Mouse (Mus musculus) kidney, embryonic 15.5 days (tissue): ENCODE data around the gene Pnrc2. TPM values are rescaled to one million over a fixed set of nuclear protein-coding genes. Genes with fewer than 3 reads are reported as not detected.

Experiments used
- ATAC-seq: fragments of 200-750 bp; cut with Nextera tagmentation; replicated peaks from 2 replicates; pipeline ENCODE4 v1.8.0; 2017; ENCODE audit warnings: moderate TSS enrichment; ENCODE audit not compliant: low FRiP score
- H3K27ac ChIP-seq: fragments of 300-500 bp; sonication (generic); 2 replicates; pipeline ENCODE4 v1.5.1; 2015; ENCODE audit warnings: mild to moderate bottlenecking, inconsistent platforms
- H3K27me3 ChIP-seq: fragments of 300-500 bp; sonication (generic); 2 replicates; pipeline ENCODE4 v1.6.1; 2015; ENCODE audit warnings: inconsistent platforms
- H3K36me3 ChIP-seq: fragments of 300-500 bp; sonication (generic); 2 replicates; pipeline ENCODE4 v1.6.1; 2015; ENCODE audit warnings: inconsistent platforms
- H3K4me1 ChIP-seq: fragments of 300-500 bp; sonication (generic); 2 replicates; pipeline ENCODE4 v1.6.1; 2015; ENCODE audit warnings: inconsistent platforms
- H3K4me2 ChIP-seq: fragments of 300-500 bp; sonication (generic); 2 replicates; pipeline ENCODE4 v1.6.1; 2015; ENCODE audit warnings: moderate library complexity, mild to moderate bottlenecking, inconsistent platforms
- H3K4me3 ChIP-seq: fragments of 300-500 bp; sonication (generic); replicated peaks from 2 replicates; pipeline ENCODE4 v1.5.1; 2015; ENCODE audit warnings: mild to moderate bottlenecking, inconsistent platforms
- H3K9ac ChIP-seq: fragments of 300-500 bp; sonication (generic); 2 replicates; pipeline ENCODE4 v1.6.1; 2015; ENCODE audit warnings: mild to moderate bottlenecking, inconsistent platforms
- H3K9me3 ChIP-seq: fragments of 300-500 bp; sonication (generic); replicated peaks from 2 replicates; pipeline ENCODE4 v1.6.1; 2016; ENCODE audit warnings: inconsistent platforms
- WGBS: fragments of 180-500 bp; shearing (Covaris S2); methylation state at CpG from one replicate; pipeline ENCODE4 v1.1.7; 2015; ENCODE audit warnings: mixed read lengths; 5-methylcytosine and 5-hydroxymethylcytosine counted together
- polyA plus RNA-seq: library from polyadenylated mRNA; unstranded; fragments of >200 nt; fragmentation: Nextera tagmentation; extraction: Ambion mirVana; gene quantifications from 2 replicates; pipeline ENCODE4 v1.2.1, GENCODE M21; 2015

The Pnrc2 gene
- polyA plus RNA-seq, 1 experiment from 2014 or later = 194 TPM

GRCm38 (mm10) chr4:135876583-135877020 is 3.0 kb upstream of the Pnrc2 start:
- Histone ChIP-seq H3K4me3 (peak overlapping the region; percentile 25), H3K27ac (peak overlapping the region; percentile 100), H3K9me3 (no peaks in the 10 kb centered on the region), H3K9ac (peak overlapping the region; percentile 29), H3K4me2 (peak overlapping the region; percentile 56), H3K27me3 (no peaks in the 10 kb centered on the region), H3K4me1 (peaks cover 42% of the 10 kb centered on the region), H3K36me3 (peaks cover 13% of the 10 kb centered on the region)
- peak; percentile 16; the same call in 1 of the 2 replicates for ATAC-seq
- WGBS = 3% methylated on average over 16 of the region's 16 CpGs

GRCm38 (mm10) chr4:135875991-135876582 is 2.4 kb upstream of the Pnrc2 start:
- 5% methylated on average over 9 of the region's 9 CpGs for WGBS
- Histone ChIP-seq H3K9ac (peak overlapping the region; percentile 29), H3K27ac (peak overlapping the region; percentile 100), H3K4me2 (peak overlapping the region; percentile 56), H3K4me3 (peak overlapping the region; percentile 25), H3K27me3 (no peaks in the 10 kb centered on the region), H3K4me1 (peaks cover 45% of the 10 kb centered on the region), H3K9me3 (no peaks in the 10 kb centered on the region), H3K36me3 (peaks cover 16% of the 10 kb centered on the region)
- ATAC-seq = no peak

- no peaks in the 10 kb centered on the region for H3K27me3 ChIP-seq
- WGBS = 24% methylated on average over 7 of the region's 7 CpGs
- H3K4me1 ChIP-seq = peaks cover 50% of the 10 kb centered on the region
- peaks cover 17% of the 10 kb centered on the region for H3K36me3 ChIP-seq
- no peaks in the 10 kb centered on the region for H3K9me3 ChIP-seq
- peak overlapping the region; percentile 100 for H3K27ac ChIP-seq
- no peak overlapping the region for H3K4me3 ChIP-seq
- no peak for ATAC-seq
- H3K4me2 ChIP-seq = peak overlapping the region; percentile 56
- H3K9ac ChIP-seq = 0 out of 2 replicates have a peak overlapping the region, but pooled peaks have one; percentile 29
These were observed 1.9 kb upstream of the Pnrc2 start for GRCm38 (mm10) chr4:135875546-135875945.

GRCm38 (mm10) chr4:135874564-135875535 is 1.2 kb upstream of the Pnrc2 start:
- peak overlapping the region; percentile 64 for H3K4me2 ChIP-seq
- 78% methylated on average over 10 of the region's 10 CpGs for WGBS
- peaks cover 20% of the 10 kb centered on the region for H3K36me3 ChIP-seq
- H3K27me3 ChIP-seq = no peaks in the 10 kb centered on the region
- H3K9ac ChIP-seq = peak overlapping the region; percentile 64; the same call in 1 of the 2 replicates
- H3K4me3 ChIP-seq = peak overlapping the region; percentile 76; the same call in 1 of the 2 replicates
- H3K9me3 ChIP-seq = no peaks in the 10 kb centered on the region
- H3K4me1 ChIP-seq = peaks cover 50% of the 10 kb centered on the region
- no peak for ATAC-seq
- peak overlapping the region; percentile 100 for H3K27ac ChIP-seq

- peak overlapping the region; percentile 64 for H3K4me2 ChIP-seq
- no peaks in the 10 kb centered on the region for H3K9me3 ChIP-seq
- H3K4me1 ChIP-seq = peaks cover 50% of the 10 kb centered on the region
- H3K4me3 ChIP-seq = peak overlapping the region; percentile 76
- peak overlapping the region; percentile 100 for H3K27ac ChIP-seq
- peaks cover 30% of the 10 kb centered on the region for H3K36me3 ChIP-seq
- no peaks in the 10 kb centered on the region for H3K27me3 ChIP-seq
- H3K9ac ChIP-seq = peak overlapping the region; percentile 81
- WGBS = 5% methylated on average over 17 of the region's 17 CpGs
- no peak for ATAC-seq
These were observed 860 bp downstream of the Pnrc2 start for GRCm38 (mm10) chr4:135872589-135873391.

- Histone ChIP-seq H3K9me3 (no peaks in the 10 kb centered on the region), H3K4me1 (peaks cover 49% of the 10 kb centered on the region), H3K4me3 (peak overlapping the region; percentile 76), H3K36me3 (peaks cover 30% of the 10 kb centered on the region), H3K9ac (peak overlapping the region; percentile 81), H3K4me2 (peak overlapping the region; percentile 64), H3K27ac (peak overlapping the region; percentile 100; the same call in 1 of the 2 replicates), H3K27me3 (no peaks in the 10 kb centered on the region)
- WGBS = 32% methylated on average over 3 of the region's 3 CpGs
- no peak for ATAC-seq
These were observed 1.6 kb downstream of the Pnrc2 start for GRCm38 (mm10) chr4:135872015-135872414.

- peak overlapping the region; percentile 29; the same call in 1 of the 2 replicates for H3K9ac ChIP-seq
- H3K4me1 ChIP-seq = peaks cover 33% of the 10 kb centered on the region
- H3K27me3 ChIP-seq = no peaks in the 10 kb centered on the region
- peak overlapping the region; percentile 16; the same call in 1 of the 2 replicates for H3K4me3 ChIP-seq
- ATAC-seq = no peak
- no peaks in the 10 kb centered on the region for H3K9me3 ChIP-seq
- WGBS = 17% methylated on average over 2 of the region's 2 CpGs
- H3K4me2 ChIP-seq = peak overlapping the region; percentile 64
- H3K27ac ChIP-seq = peak overlapping the region; percentile 54; the same call in 1 of the 2 replicates
- peaks cover 39% of the 10 kb centered on the region for H3K36me3 ChIP-seq
These were observed 3.2 kb downstream of the Pnrc2 start for GRCm38 (mm10) chr4:135870227-135871023.

GRCm38 (mm10) chr4:135868996-135869395 is 4.7 kb downstream of the Pnrc2 start:
- Histone ChIP-seq H3K27ac (peak overlapping the region; percentile 62), H3K36me3 (peaks cover 39% of the 10 kb centered on the region), H3K4me2 (no peak overlapping the region), H3K4me3 (no peak overlapping the region), H3K9ac (no peak overlapping the region), H3K9me3 (no peaks in the 10 kb centered on the region), H3K27me3 (no peaks in the 10 kb centered on the region), H3K4me1 (peaks cover 19% of the 10 kb centered on the region)
- ATAC-seq = no peak
- 58% methylated on average over 2 of the region's 2 CpGs for WGBS

DNA sequence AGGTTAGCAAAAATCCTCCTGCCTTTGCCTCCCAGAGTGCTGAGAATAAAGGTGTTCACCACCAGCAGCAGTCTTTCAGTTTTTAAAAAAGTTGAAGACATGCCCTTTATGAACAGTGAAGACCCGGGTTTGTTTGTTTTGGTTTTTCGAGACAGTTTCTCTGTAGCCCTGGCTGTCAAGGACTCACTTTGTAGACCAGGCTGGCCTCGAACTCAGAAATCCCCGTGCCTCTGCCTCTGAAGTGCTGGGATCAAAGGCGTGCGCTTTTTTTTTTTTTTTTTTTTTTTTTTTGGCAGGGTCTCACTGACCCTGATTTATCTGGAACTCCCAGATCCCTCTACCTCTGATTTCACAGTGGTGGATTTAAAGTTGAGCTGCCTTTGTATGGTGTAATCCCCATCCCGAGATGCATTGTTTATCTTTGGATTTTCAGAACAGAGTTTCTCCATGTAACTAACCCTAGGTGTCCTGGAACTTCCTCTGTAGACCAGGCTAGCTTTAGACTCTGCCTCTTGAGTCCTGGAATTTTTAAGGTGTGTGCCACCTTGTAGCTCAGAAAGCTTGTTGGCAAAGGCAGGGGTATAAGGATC is 16.0 kb downstream of the Pnrc2 start:
- peaks cover 44% of the 10 kb centered on the region for H3K4me1 ChIP-seq
- no peaks in the 10 kb centered on the region for H3K27me3 ChIP-seq
- peak overlapping the region; percentile 27; the same call in 1 of the 2 replicates for H3K27ac ChIP-seq
- no peak for ATAC-seq
- H3K4me3 ChIP-seq = peak overlapping the region; percentile 66
- peak overlapping the region; percentile 84 for H3K4me2 ChIP-seq
- peak overlapping the region; percentile 87 for H3K9ac ChIP-seq
- H3K9me3 ChIP-seq = no peaks in the 10 kb centered on the region
- 4% methylated on average over 5 of the region's 7 CpGs for WGBS
- H3K36me3 ChIP-seq = peaks cover 30% of the 10 kb centered on the region

DNA sequence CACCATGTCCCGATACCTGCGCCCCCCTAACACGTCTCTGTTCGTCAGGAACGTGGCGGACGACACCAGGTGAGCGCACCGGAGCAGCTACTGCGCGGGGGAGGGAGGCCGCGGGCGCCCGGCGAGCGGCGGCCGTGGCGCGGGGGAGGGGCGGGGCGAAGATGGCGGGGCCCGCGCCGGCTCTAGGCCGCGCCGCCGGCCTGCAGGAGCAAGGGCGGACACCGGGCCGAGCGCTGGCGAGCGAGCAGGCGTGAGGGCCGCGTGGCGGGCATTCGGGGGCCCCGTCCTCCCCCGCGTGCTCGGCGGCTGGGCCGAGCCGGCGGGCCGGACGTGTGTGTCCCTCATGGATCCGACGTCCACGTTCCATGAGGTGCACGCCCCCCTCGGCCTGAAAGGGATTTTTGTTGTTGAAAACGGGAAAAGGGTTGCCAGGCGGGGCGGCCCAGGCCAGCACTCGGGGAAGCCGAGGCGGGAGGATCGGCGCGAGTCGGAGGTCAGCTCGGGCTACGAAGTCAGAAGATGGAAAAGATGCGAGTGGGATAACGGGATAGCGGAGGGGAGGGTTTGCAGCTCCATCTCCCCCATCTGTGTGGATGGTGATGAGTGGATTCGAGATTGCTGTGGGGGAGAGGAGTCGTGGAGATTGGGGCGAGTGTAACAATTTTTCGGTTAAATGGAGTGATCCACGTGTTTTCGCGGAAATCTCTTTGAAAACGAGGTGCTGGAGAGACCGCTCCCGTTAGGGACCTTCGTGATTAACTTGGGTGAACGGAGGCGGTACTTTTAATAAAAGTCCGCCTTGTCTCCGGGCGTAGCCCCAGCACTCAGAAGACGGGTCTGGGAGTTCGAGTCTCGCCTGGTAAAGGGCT is 17.2 kb downstream of the Pnrc2 start:
- Histone ChIP-seq H3K4me3 (peak overlapping the region; percentile 66), H3K36me3 (peaks cover 19% of the 10 kb centered on the region), H3K4me2 (peak overlapping the region; percentile 84), H3K27me3 (no peaks in the 10 kb centered on the region), H3K4me1 (peaks cover 44% of the 10 kb centered on the region), H3K9me3 (no peaks in the 10 kb centered on the region), H3K9ac (peak overlapping the region; percentile 87), H3K27ac (peak overlapping the region; percentile 100)
- peak; percentile 79 for ATAC-seq
- WGBS = under 1% methylated on average over 83 of the region's 91 CpGs
